Mouse (Mus musculus) CH12.LX (cell line): ENCODE data around the gene Ankfn1. TPM values are rescaled to one million over a fixed set of nuclear protein-coding genes. Genes with fewer than 3 reads are reported as not detected.

Experiments used
- DNase-seq: peaks from one replicate; pipeline ENCODE4 v3.0.0-alpha.2; 2013; ENCODE audit errors: extremely low read depth
- H3K27ac ChIP-seq: 2 replicates; pipeline ENCODE4 v1.5.1; 2012; ENCODE audit warnings: low read depth, mild to moderate bottlenecking, control low read depth, moderate library complexity; ENCODE audit not compliant: insufficient read depth
- H3K27me3 ChIP-seq: replicated peaks from 2 replicates; pipeline ENCODE3; 2012; ENCODE audit warnings: inconsistent platforms
- H3K36me3 ChIP-seq, 2 experiments: replicated peaks in 1 of 2; 2 replicates each; pipeline versions ENCODE3 to v1.6.1; 2012; ENCODE audit warnings: inconsistent platforms in 1 of 2, low read length in 1 of 2, mild to moderate bottlenecking in 1 of 2, mixed read lengths in 1 of 2, moderate library complexity in 1 of 2; ENCODE audit not compliant: control insufficient read depth in 1 of 2, insufficient read depth in 1 of 2
- H3K4me1 ChIP-seq, 2 experiments: 2 replicates each; pipeline ENCODE4 v1.6.1; 2012; ENCODE audit warnings: inconsistent platforms in 1 of 2, moderate library complexity in 1 of 2; ENCODE audit not compliant: insufficient read depth in 2 of 2, control insufficient read depth in 1 of 2
- H3K4me2 ChIP-seq: 2 replicates; pipeline ENCODE4 v1.6.1; 2012; ENCODE audit warnings: low read depth, mild to moderate bottlenecking, control low read depth; ENCODE audit not compliant: poor library complexity, insufficient read depth, severe bottlenecking
- H3K4me3 ChIP-seq, 3 experiments: fragments of 150-350 bp in 1 of 3; sonication (generic) in 1 of 3; replicated peaks in 1 of 3; 2 replicates each; pipeline versions ENCODE3 to v1.5.1; 2011 to 2012; ENCODE audit warnings: low read depth in 2 of 3, low read length in 2 of 3, mild to moderate bottlenecking in 2 of 3, moderate library complexity in 2 of 3, control low read depth in 1 of 3, improper control_type of control experiment in 1 of 3, inconsistent platforms in 1 of 3, mixed read lengths in 1 of 3; ENCODE audit not compliant: poor library complexity in 1 of 3
- H3K79me2 ChIP-seq: replicated peaks from 2 replicates; pipeline ENCODE4 v1.6.1; 2012; ENCODE audit warnings: mild to moderate bottlenecking, moderate library complexity; ENCODE audit not compliant: control insufficient read depth, poor library complexity, insufficient read depth, severe bottlenecking; ENCODE audit errors: extremely low read depth
- H3K9ac ChIP-seq: 2 replicates; pipeline ENCODE4 v1.6.1; 2012; ENCODE audit warnings: low read depth, mild to moderate bottlenecking, control low read depth, moderate library complexity; ENCODE audit not compliant: insufficient read depth
- H3K9me3 ChIP-seq: replicated peaks from 2 replicates; pipeline ENCODE3; 2012; ENCODE audit warnings: low read length, inconsistent platforms, mixed read lengths
- BHLHE40 ChIP-seq: IDR thresholded peaks from 2 replicates; pipeline ENCODE4 v1.6.1; 2011; ENCODE audit warnings: mild to moderate bottlenecking, low read depth, low read length, improper control_type of control experiment
- CHD1 ChIP-seq: IDR thresholded peaks from 2 replicates; pipeline ENCODE4 v1.6.1; 2012; ENCODE audit warnings: low read depth, low read length, improper control_type of control experiment, inconsistent platforms
- CHD2 ChIP-seq: IDR thresholded peaks from 2 replicates; pipeline ENCODE4 v1.6.1; 2011; ENCODE audit warnings: low read length, improper control_type of control experiment
- CTCF ChIP-seq, 2 experiments: IDR thresholded peaks in 1 of 2; conservative IDR thresholded peaks in 1 of 2; 2 replicates each; pipeline ENCODE4 v1.5.1; 2011 to 2012; ENCODE audit warnings: low read depth in 2 of 2, low read length in 2 of 2, improper control_type of control experiment in 1 of 2, inconsistent platforms in 1 of 2, mild to moderate bottlenecking in 1 of 2, moderate library complexity in 1 of 2
- ELF1 ChIP-seq: IDR thresholded peaks from 2 replicates; pipeline ENCODE4 v1.6.1; 2014; ENCODE audit warnings: low read depth, mild to moderate bottlenecking, inconsistent platforms, low read length, improper control_type of control experiment
- GABPA ChIP-seq: IDR thresholded peaks from 2 replicates; pipeline ENCODE4 v1.6.1; 2012; ENCODE audit warnings: low read depth, low read length, improper control_type of control experiment, inconsistent platforms; ENCODE audit not compliant: insufficient replicate concordance
- HCFC1 ChIP-seq: IDR thresholded peaks from 2 replicates; pipeline ENCODE4 v1.6.1; 2012; ENCODE audit warnings: low read depth, mild to moderate bottlenecking, inconsistent platforms, low read length, improper control_type of control experiment
- JUND ChIP-seq: conservative IDR thresholded peaks from 2 replicates; pipeline ENCODE4 v1.6.1; 2011; ENCODE audit warnings: low read depth, low read length, improper control_type of control experiment
- MAFK ChIP-seq: IDR thresholded peaks from 2 replicates; pipeline ENCODE4 v1.6.1; 2011; ENCODE audit warnings: low read length, improper control_type of control experiment; ENCODE audit not compliant: insufficient replicate concordance
- MAX ChIP-seq: IDR thresholded peaks from 2 replicates; pipeline ENCODE4 v1.6.1; 2011; ENCODE audit warnings: low read length, improper control_type of control experiment
- MEF2A ChIP-seq: IDR thresholded peaks from 2 replicates; pipeline ENCODE4 v1.6.1; 2014; ENCODE audit warnings: low read depth, mild to moderate bottlenecking, inconsistent platforms, low read length, improper control_type of control experiment, borderline replicate concordance
- NELFE ChIP-seq: IDR thresholded peaks from 2 replicates; pipeline ENCODE4 v1.6.1; 2011; ENCODE audit warnings: low read depth, low read length, improper control_type of control experiment
- POLR2A ChIP-seq: IDR thresholded peaks from 2 replicates; pipeline ENCODE4 v1.6.1; 2011; ENCODE audit warnings: low read depth, mild to moderate bottlenecking, improper control_type of control experiment, low read length
- RCOR1 ChIP-seq: conservative IDR thresholded peaks from 2 replicates; pipeline ENCODE4 v1.6.1; 2012; ENCODE audit warnings: low read depth, mild to moderate bottlenecking, inconsistent platforms, low read length, improper control_type of control experiment
- TCF12 ChIP-seq: IDR thresholded peaks from 2 replicates; pipeline ENCODE4 v1.6.1; 2014; ENCODE audit warnings: low read depth, mild to moderate bottlenecking, inconsistent platforms, low read length, improper control_type of control experiment
- UBTF ChIP-seq: IDR thresholded peaks from 2 replicates; pipeline ENCODE4 v1.6.1; 2012; ENCODE audit warnings: low read depth, mild to moderate bottlenecking, inconsistent platforms, low read length, improper control_type of control experiment, moderate library complexity
- USF2 ChIP-seq: conservative IDR thresholded peaks from 2 replicates; pipeline ENCODE4 v1.6.1; 2011; ENCODE audit warnings: low read depth, low read length, improper control_type of control experiment
- ZC3H11A ChIP-seq: IDR thresholded peaks from 2 replicates; pipeline ENCODE4 v1.6.1; 2012; ENCODE audit warnings: low read depth, mild to moderate bottlenecking, inconsistent platforms, low read length, improper control_type of control experiment
- ZKSCAN1 ChIP-seq: IDR thresholded peaks from 2 replicates; pipeline ENCODE4 v1.6.1; 2012; ENCODE audit warnings: low read depth, inconsistent platforms, low read length, improper control_type of control experiment, borderline replicate concordance
- ZMIZ1 ChIP-seq: IDR thresholded peaks from 2 replicates; pipeline ENCODE4 v1.6.1; 2012; ENCODE audit warnings: low read depth, mild to moderate bottlenecking, inconsistent platforms, low read length, improper control_type of control experiment
- dilution Hi-C: fragments of 300-500 bp; cut with MboI; formaldehyde crosslinking; loops from 2 replicates; pipeline ENCODE4 v1.14.3; 2020; ENCODE audit warnings: low sequenced_read_pairs; ENCODE audit not compliant: extremely low pct_unique_long_range_greater_than_20kb, extremely low pct_ligation_motif_present
- in situ Hi-C: fragments of 300-500 bp; cut with MboI; formaldehyde crosslinking; loops from 3 replicates; pipeline ENCODE4 v1.14.3; 2019; ENCODE audit warnings: low sequenced_read_pairs, low pct_ligation_motif_present, low pct_unique_long_range_greater_than_20kb, mixed read lengths
- polyA plus RNA-seq: library from polyadenylated mRNA; unstranded; fragments of >175 nt; gene quantifications from 2 replicates; pipeline ENCODE4 v1.2.1, GENCODE M21; 2012; ENCODE audit warnings: low read depth; ENCODE audit not compliant: insufficient read length
- total RNA-seq, 2 experiments: library from RNA; depleted of rRNA; stranded (reverse); fragments of 300-350 nt in 1 of 2; fragments of >200 nt in 1 of 2; gene quantifications; 2 replicates each; pipeline ENCODE4 v1.2.3; 2012 to 2014

Gene Ankfn1
- total and polyA plus RNA-seq, 3 experiments, result not detected

- Histone ChIP-seq H3K27me3 (peaks cover 5% of the 10 kb centered on the region), H3K9me3 (no peaks in the 10 kb centered on the region), H3K4me2 (no peak overlapping the region), H3K4me3 (no peak overlapping the region), H3K79me2 (no peaks in the 10 kb centered on the region), H3K9ac (no peak overlapping the region), H3K4me1 (peaks cover 4 to 11% of the 10 kb centered on the region in 2 experiments; a peak in 2 of 4 replicates), H3K27ac (no peak overlapping the region), H3K36me3 (no peaks in the 10 kb centered on the region)
- TF ChIP-seq BHLHE40 (no peak), MEF2A (no peak), CTCF (conservative IDR thresholded peaks at IDR 0.05 in 1 of 2, IDR thresholded peaks at IDR 0.05 in 1 of 2; ENCODE audit: low read depth in 2 of 2, low read length in 2 of 2) (no peak), RCOR1 (no peak), CHD2 (no peak), ELF1 (no peak), JUND (no peak), UBTF (no peak), POLR2A (no peak), ZC3H11A (no peak), GABPA (no peak), MAX (no peak)
- dilution Hi-C loops, result no loop called here
- no peak for DNase-seq
- in situ Hi-C loops, result no loop called here
Measured at GRCm38 (mm10) chr11:89804822-89805221, 27.4 kb upstream of the Ankfn1 start.

GRCm38 (mm10) chr11:89803974-89804373 lies 26.5 kb upstream of the Ankfn1 start:
- Histone ChIP-seq H3K36me3 (no peaks in the 10 kb centered on the region), H3K4me2 (no peak overlapping the region), H3K9ac (no peak overlapping the region), H3K27ac (no peak overlapping the region)
- TF ChIP-seq GABPA (no peak), CTCF (conservative IDR thresholded peaks at IDR 0.05 in 1 of 2, IDR thresholded peaks at IDR 0.05 in 1 of 2; ENCODE audit: low read depth in 2 of 2, low read length in 2 of 2) (no peak), NELFE (no peak)
- TF ChIP-seq, all 38 proteins: peak for 0
- DNase-seq, result no peak
- peaks cover 4 to 11% of the 10 kb centered on the region in 2 experiments; a peak in 2 of 4 replicates for H3K4me1 ChIP-seq
- H3K9me3 ChIP-seq, result no peaks in the 10 kb centered on the region
- H3K4me3 ChIP-seq, result no peak overlapping the region
- dilution Hi-C loops, result no loop called here
- in situ Hi-C loops, result no loop called here
- H3K79me2 ChIP-seq, result no peaks in the 10 kb centered on the region
- H3K27me3 ChIP-seq, result peaks cover 5% of the 10 kb centered on the region

GRCm38 (mm10) chr11:89792709-89793108 lies 15.3 kb upstream of the Ankfn1 start:
- Histone ChIP-seq H3K79me2 (no peaks in the 10 kb centered on the region), H3K9ac (no peak overlapping the region), H3K27ac (no peak overlapping the region), H3K4me2 (no peak overlapping the region), H3K4me1 (no peaks in the 10 kb centered on the region), H3K27me3 (peaks cover 7% of the 10 kb centered on the region), H3K9me3 (no peaks in the 10 kb centered on the region), H3K4me3 (no peak overlapping the region), H3K36me3 (no peaks in the 10 kb centered on the region)
- in situ Hi-C loops (no loop called here), dilution Hi-C loops (no loop called here)
- no peak for DNase-seq
- TF ChIP-seq ELF1 (no peak), POLR2A (no peak), ZC3H11A (no peak), MAFK (no peak), TCF12 (no peak), ZKSCAN1 (no peak), USF2 (no peak), MEF2A (no peak), ZMIZ1 (no peak), HCFC1 (no peak), CHD1 (no peak)
- TF ChIP-seq, all 38 proteins: peak for 0
